Mouse (Mus musculus): ENCODE results near the gene Palm2. TPM values are rescaled to one million over a fixed set of nuclear protein-coding genes. Genes with fewer than 3 reads are reported as not detected.

Gene Palm2
- total RNA-seq, 2 experiments from 2014 or later: 47.2 to 55.0 TPM

GRCm38 (mm10) chr4:57569069-57569355 is 135.0 kb downstream of the Palm2 start:
- DNase-seq: no peak

GRCm38 (mm10) chr4:57569711-57570110 is 135.7 kb downstream of the Palm2 start:
- no peak for DNase-seq

GRCm38 (mm10) chr4:57570229-57570628 is 136.2 kb downstream of the Palm2 start:
- no peak for DNase-seq

- no peak for DNase-seq
Measured at GRCm38 (mm10) chr4:57574181-57574580, 140.1 kb downstream of the Palm2 start.

GRCm38 (mm10) chr4:57574646-57575045 is 140.6 kb downstream of the Palm2 start:
- no peak for DNase-seq

GRCm38 (mm10) chr4:57575686-57576085 is 141.6 kb downstream of the Palm2 start:
- no peak for DNase-seq

GRCm38 (mm10) chr4:57576095-57576494 is 142.0 kb downstream of the Palm2 start:
- DNase-seq: no peak

- DNase-seq: no peak
Measured at GRCm38 (mm10) chr4:57579683-57580082, 145.6 kb downstream of the Palm2 start.

GRCm38 (mm10) chr4:57585281-57585800 is 151.3 kb downstream of the Palm2 start:
- DNase-seq: no peak

GRCm38 (mm10) chr4:57586933-57587658 is 153.0 kb downstream of the Palm2 start:
- no peak for DNase-seq

- DNase-seq: no peak
Measured at GRCm38 (mm10) chr4:57588356-57588755, 154.3 kb downstream of the Palm2 start.

- DNase-seq: no peak
Measured at GRCm38 (mm10) chr4:57592751-57593150, 158.7 kb downstream of the Palm2 start.

GRCm38 (mm10) chr4:57599946-57600345 is 165.9 kb downstream of the Palm2 start:
- no peak for DNase-seq

GRCm38 (mm10) chr4:57600685-57601457 is 166.8 kb downstream of the Palm2 start:
- no peak for DNase-seq

- no peak for DNase-seq
Measured at GRCm38 (mm10) chr4:57601458-57601835, 167.4 kb downstream of the Palm2 start.

- no peak for DNase-seq
Measured at GRCm38 (mm10) chr4:57601903-57602617, 168.0 kb downstream of the Palm2 start.

GRCm38 (mm10) chr4:57606258-57606657 is 172.2 kb downstream of the Palm2 start:
- no peak for DNase-seq

- DNase-seq: peak; percentile 85
Measured at GRCm38 (mm10) chr4:57607247-57607942, 173.3 kb downstream of the Palm2 start.

- DNase-seq: no peak
Measured at GRCm38 (mm10) chr4:57611303-57612077, 177.4 kb downstream of the Palm2 start.

- no peak for DNase-seq
Measured at GRCm38 (mm10) chr4:57612716-57613115, 178.7 kb downstream of the Palm2 start.

GRCm38 (mm10) chr4:57614686-57615085 is 180.6 kb downstream of the Palm2 start:
- DNase-seq: no peak

GRCm38 (mm10) chr4:57618743-57619142 is 184.7 kb downstream of the Palm2 start:
- DNase-seq: no peak
